Mouse (Mus musculus): ENCODE measurements at regions not wholly inside any gene's neighbourhood (a gene's known extent, or its start where the extent isn't known, plus 50 kb on each side); places are given as distances from the start of the nearest gene placed in this dataset.

GRCm38 (mm10) chr12:58581811-58582572 lies 312.9 kb upstream of the Clec14a start:
- DNase-seq (ENCODE audit: low spot score), result no peak

- no peak for DNase-seq (ENCODE audit: low spot score)
Measured at GRCm38 (mm10) chr12:58569056-58569455, 300.0 kb upstream of the Clec14a start.

GRCm38 (mm10) chr12:58560840-58561239 lies 291.8 kb upstream of the Clec14a start:
- DNase-seq (ENCODE audit: low spot score), result no peak

- DNase-seq (ENCODE audit: low spot score), result no peak
Measured at GRCm38 (mm10) chr12:58559833-58560232, 290.7 kb upstream of the Clec14a start.

GRCm38 (mm10) chr12:58557261-58557660 lies 288.2 kb upstream of the Clec14a start:
- peak; percentile 28 for DNase-seq (ENCODE audit: low spot score)

GRCm38 (mm10) chr12:58556741-58557140 lies 287.7 kb upstream of the Clec14a start:
- DNase-seq (ENCODE audit: low spot score), result no peak

- no peak for DNase-seq (ENCODE audit: low spot score)
Measured at GRCm38 (mm10) chr12:58556060-58556459, 287.0 kb upstream of the Clec14a start.

GRCm38 (mm10) chr12:58550859-58551761 lies 282.0 kb upstream of the Clec14a start:
- no peak for DNase-seq (ENCODE audit: low spot score)

- no peak for DNase-seq (ENCODE audit: low spot score)
Measured at GRCm38 (mm10) chr12:58545832-58546538, 276.9 kb upstream of the Clec14a start.

GRCm38 (mm10) chr12:58544862-58545261 lies 275.8 kb upstream of the Clec14a start:
- no peak for DNase-seq (ENCODE audit: low spot score)

GRCm38 (mm10) chr12:58538305-58538719 lies 269.2 kb upstream of the Clec14a start:
- DNase-seq (ENCODE audit: low spot score), result peak; percentile 18

GRCm38 (mm10) chr12:58537833-58538232 lies 268.7 kb upstream of the Clec14a start:
- DNase-seq (ENCODE audit: low spot score), result no peak

- DNase-seq (ENCODE audit: low spot score), result no peak
Measured at GRCm38 (mm10) chr12:58536381-58536992, 267.4 kb upstream of the Clec14a start.

GRCm38 (mm10) chr12:58530306-58530705 lies 261.2 kb upstream of the Clec14a start:
- no peak for DNase-seq (ENCODE audit: low spot score)

GRCm38 (mm10) chr12:58516800-58517199 lies 247.7 kb upstream of the Clec14a start:
- DNase-seq (ENCODE audit: low spot score), result no peak

GRCm38 (mm10) chr12:58513951-58514350 lies 244.9 kb upstream of the Clec14a start:
- DNase-seq (ENCODE audit: low spot score), result no peak

- no peak for DNase-seq (ENCODE audit: low spot score)
Measured at GRCm38 (mm10) chr12:58512645-58513044, 243.6 kb upstream of the Clec14a start.

GRCm38 (mm10) chr12:58504283-58504682 lies 235.2 kb upstream of the Clec14a start:
- no peak for DNase-seq (ENCODE audit: low spot score)

GRCm38 (mm10) chr12:58474181-58474580 lies 205.1 kb upstream of the Clec14a start:
- no peak for DNase-seq (ENCODE audit: low spot score)

- no peak for DNase-seq (ENCODE audit: low spot score)
Measured at GRCm38 (mm10) chr12:58473511-58473910, 204.4 kb upstream of the Clec14a start.

GRCm38 (mm10) chr12:58460465-58460864 lies 191.4 kb upstream of the Clec14a start:
- no peak for DNase-seq (ENCODE audit: low spot score)
